Mouse (Mus musculus) ovary, adult 10 weeks (tissue): Measurements from ENCODE around the gene Slc12a4. TPM values are rescaled to one million over a fixed set of nuclear protein-coding genes. Genes with fewer than 3 reads are reported as not detected.

Experiments used
- polyA plus RNA-seq: library from polyadenylated mRNA; stranded (reverse); fragments of 350-450 nt; fragmentation: Illumina TruSeq; extraction: RNeasy Lipid Tissue Mini Kit (QIAGEN cat#74804); gene quantifications from one replicate; pipeline ENCODE4 v1.2.3, GENCODE M21; 2014

Gene Slc12a4
- 3.5 TPM for polyA plus RNA-seq

DNA sequence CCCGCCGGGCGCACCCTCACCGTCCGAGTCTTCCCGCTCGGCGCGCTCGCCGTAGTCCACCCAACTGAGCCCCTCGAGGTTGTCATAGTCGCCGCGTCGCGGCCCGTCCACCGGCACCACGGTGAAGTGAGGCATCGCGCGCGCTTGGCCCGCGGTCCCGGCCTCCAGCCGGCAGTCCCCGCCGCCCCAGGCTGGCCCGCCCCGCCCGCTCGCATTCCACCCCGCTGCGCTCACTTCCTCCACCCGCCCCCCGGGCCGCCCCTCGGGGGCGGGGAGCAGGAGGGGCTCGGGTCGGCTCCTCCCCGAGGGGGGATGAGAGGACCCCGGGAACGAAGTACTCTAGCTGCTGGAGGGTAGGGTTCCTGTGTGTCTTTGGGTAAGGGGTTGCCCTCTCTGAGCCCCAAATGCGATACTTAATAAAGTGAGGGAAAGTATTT, at the start of gene Slc12a4:
Gene Slc12a4 (minus strand): TSS at position 193 of the 437 bp plus-strand sequence.

DNA sequence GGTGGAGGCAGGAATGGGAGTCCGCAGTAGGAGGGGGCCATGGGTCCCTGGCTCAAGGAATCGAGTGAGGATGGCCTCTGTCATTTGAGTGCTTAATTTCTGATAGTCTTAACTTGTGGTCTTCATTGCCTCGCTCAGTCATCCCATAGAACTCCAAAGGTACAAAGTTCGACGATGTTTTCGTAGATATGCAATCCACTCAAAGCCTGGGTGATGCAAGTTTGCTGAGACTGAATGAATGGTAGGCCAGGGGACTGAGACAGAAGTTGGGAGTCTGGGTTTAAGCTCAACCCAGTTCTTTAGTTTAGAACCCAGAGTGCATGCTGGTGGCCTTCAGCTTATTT, 45.7 kb upstream of the Slc12a4 start, which contains the start of gene Ddx28:
Gene Ddx28 (minus strand): TSS at position 240 of the 344 bp plus-strand sequence.

DNA sequence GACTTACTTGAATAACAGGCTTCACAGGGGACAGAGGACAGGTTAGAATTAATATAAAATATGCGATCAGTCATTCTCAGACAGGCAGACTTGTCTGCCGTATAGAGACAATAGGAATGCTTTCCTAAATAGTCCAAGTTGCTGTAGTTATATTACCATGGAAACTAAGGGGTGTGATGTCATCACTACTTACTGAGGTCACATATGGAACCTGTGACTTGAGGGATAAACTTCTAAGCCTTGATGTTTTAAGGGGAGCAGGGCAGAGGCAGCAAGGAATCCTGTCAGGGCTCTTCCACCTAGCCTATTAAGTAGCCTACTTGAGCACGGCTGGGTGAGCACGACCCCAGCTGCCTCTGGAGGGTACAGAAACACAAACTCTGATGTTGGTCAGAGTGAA, 40.0 kb upstream of the Slc12a4 start, which contains the start of gene Dpep2nb:
Gene Dpep2nb (minus strand): TSS at position 101 of the 400 bp plus-strand sequence.

DNA sequence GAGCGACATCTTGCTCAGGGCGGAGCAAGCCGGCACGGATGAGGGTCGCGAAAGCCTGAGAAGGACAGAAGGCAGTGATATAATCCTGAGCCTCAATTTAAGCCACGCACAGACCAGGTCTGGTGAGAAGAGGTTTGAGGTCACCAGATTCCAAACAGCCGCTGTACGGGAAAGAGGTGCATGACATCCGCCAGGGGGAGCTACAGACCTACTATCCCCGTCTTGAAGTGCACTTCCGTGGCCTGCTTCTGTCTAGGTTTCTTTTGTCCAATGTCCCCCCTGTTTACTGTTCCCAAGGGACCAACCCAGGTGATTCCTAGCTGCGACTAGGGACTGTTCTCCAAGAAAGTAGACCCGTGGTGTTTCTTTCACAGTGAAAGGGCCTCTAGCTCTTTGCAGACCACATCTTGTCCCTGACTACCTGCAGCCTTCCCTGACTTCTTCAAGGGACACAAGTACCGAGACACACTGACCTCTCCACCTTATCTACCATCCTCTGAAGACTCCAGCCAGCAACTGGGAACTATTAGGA, 25.0 kb upstream of the Slc12a4 start, which contains the start of gene Dus2:
Gene Dus2 (plus strand): TSS at position 482 of the 532 bp plus-strand sequence.

DNA sequence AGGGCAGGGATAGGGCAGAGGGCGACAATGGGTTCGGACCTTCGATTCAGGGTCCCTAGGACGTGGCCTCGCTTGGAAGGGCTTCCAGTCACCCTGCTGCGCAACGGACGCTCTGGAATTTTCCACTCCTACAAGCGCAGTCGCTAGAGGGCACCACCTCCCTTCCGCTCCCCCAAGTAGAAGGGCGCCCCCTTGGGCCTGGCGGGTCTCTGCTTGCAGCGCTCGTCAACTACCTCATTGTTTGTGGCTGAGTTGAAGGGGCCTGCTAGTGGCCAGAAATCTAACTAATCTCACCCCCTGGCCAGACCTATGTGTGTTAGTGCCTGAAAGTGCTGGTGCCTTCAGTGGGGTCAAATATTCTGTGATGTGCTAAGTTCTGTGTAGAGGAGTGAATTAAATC, 13.4 kb upstream of the Slc12a4 start, which contains the start of gene Dpep3:
Gene Dpep3 (minus strand): TSS at position 105 of the 400 bp plus-strand sequence.

DNA sequence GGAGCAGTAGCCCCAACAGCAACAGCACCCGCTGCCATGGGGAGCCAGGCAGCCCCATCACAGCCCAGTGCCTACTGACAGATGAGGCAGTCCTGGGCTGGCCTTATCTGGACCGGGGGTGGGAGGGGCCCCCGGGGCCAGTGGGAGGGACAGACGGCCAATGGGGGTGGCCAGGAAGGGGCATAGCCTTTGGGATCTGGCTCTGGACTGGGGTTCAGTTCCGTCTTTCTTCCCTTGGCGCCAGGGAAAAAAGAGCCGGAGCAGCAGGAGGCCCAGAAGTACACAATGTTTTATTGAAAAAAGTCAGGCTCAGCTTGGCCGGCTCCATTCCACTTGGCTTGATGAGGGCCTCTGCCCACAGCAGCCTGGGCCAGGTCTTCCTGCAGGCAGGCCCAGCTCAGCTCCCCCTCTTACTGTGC, 22.6 kb downstream of the Slc12a4 start, which contains the start of gene Lcat:
Gene Lcat (minus strand): TSS at position 62 of the 419 bp plus-strand sequence.

DNA sequence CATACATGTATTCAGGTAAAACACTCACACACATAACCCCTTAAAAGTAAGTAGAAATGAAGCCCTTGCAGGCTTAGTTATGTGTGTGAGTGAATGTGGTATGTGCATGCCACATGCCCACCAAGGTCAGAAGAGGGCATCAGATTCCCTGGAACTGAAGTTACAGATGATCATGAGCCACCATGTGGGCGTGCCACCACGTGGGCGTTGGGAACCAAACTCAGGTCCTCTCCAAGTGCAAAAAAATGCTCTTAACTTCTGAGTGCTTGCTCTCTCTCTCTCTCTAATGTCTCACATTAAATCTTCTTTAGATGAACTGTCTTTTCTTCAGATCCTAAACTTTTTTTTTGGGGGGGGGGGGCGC, 27.6 kb downstream of the Slc12a4 start, which contains the start of gene Psmb10:
Gene Psmb10 (minus strand): TSS at position 139 of the 364 bp plus-strand sequence.

DNA sequence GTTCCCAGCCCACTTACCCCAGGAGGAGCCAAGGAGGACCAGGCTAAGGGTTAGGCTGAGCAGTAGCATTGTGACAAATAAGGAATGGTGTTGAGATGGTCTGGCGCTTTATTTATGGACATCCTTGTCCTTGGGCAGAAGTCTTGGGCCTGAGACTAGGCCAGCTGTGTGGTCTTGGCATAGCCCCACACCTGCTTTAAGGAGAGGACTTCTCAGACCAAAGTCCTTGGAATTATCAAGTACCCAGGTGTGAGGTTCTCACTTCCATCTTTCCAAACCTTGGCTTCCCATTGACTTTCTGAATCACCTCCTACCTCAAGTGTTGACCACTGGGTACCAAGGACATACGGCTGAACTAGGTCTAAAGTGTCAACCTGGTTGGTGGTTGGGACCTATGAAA, 32.1 kb downstream of the Slc12a4 start, which contains the start of gene Ctrl:
Gene Ctrl (minus strand): TSS at position 101 of the 400 bp plus-strand sequence.

DNA sequence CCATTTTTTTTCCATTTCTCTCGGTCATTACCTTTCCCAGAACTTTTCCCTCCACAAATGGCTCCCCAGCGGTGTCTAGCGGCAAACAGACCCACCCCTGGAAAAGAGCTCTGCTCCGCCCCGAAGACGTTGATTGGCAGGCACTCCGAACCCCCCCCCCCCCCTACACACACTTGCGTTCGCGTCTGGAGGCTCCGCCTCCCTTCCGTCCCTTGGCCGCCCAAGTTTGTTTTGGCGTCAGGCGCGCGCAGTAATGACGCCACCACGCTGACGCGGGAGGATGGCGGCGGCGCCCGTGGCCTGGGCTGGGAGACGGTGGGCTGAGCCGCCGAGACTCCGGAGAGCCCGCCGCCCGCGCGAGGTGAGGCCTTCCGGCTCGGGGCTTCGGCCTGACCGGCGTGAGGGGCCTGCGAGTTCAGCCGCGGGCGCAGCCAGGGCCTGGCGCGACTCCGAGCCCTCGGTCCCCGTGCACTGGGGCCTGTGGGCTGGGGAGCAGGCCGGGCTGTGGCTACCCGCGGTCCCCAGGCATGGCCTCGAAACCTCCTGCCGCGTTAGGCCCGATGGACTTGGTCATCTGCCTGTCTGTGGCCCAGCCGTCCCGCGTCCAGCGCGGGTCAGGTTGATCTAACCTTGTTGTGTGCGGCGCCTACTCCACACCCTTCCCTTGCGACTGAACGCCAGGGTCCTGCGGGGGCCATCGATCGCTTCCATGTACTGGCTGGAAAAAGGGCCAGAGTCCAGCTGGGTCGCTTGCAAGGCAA, 65.5 kb downstream of the Slc12a4 start, which contains the start of gene Pskh1:
Gene Pskh1 (plus strand): TSS at position 262 of the 761 bp plus-strand sequence.

Other genes with a start within 250 kb of the Slc12a4 start
- gene Gfod2, start 207.4 kb downstream of the Slc12a4 start, polyA plus RNA-seq: 0.48 TPM
- gene Ranbp10, start 138.7 kb downstream of the Slc12a4 start, polyA plus RNA-seq: 4.8 TPM
- gene Tsnaxip1, start 138.4 kb downstream of the Slc12a4 start, polyA plus RNA-seq: 2.0 TPM
- gene Cenpt, start 112.8 kb downstream of the Slc12a4 start, polyA plus RNA-seq: 0.68 TPM
- 15.2 TPM for gene Thap11, start 111.0 kb downstream of the Slc12a4 start, polyA plus RNA-seq
- 94.3 TPM for gene Nutf2, start 105.5 kb downstream of the Slc12a4 start, polyA plus RNA-seq
- 2.3 TPM for gene Edc4, start 85.2 kb downstream of the Slc12a4 start, polyA plus RNA-seq
- not detected for gene Nrn1l, start 72.5 kb downstream of the Slc12a4 start, polyA plus RNA-seq
- 4.3 TPM for gene Pskh1, start 65.7 kb downstream of the Slc12a4 start, polyA plus RNA-seq
- gene Ctrl, start 32.2 kb downstream of the Slc12a4 start, polyA plus RNA-seq: not detected
- 0.94 TPM for gene Psmb10, start 27.7 kb downstream of the Slc12a4 start, polyA plus RNA-seq
- gene Lcat, start 22.7 kb downstream of the Slc12a4 start, polyA plus RNA-seq: not detected
- gene Dpep3, start 13.3 kb upstream of the Slc12a4 start, polyA plus RNA-seq: not detected
- 2.2 TPM for gene Dus2, start 25.2 kb upstream of the Slc12a4 start, polyA plus RNA-seq
- gene Dpep2nb, start 39.9 kb upstream of the Slc12a4 start, polyA plus RNA-seq: not detected
- 5.1 TPM for gene Ddx28, start 45.8 kb upstream of the Slc12a4 start, polyA plus RNA-seq
- gene Nfatc3, start 92.7 kb upstream of the Slc12a4 start, polyA plus RNA-seq: 138 TPM
- gene Esrp2, start 170.9 kb upstream of the Slc12a4 start, polyA plus RNA-seq: 0.94 TPM
- gene Pla2g15, start 184.3 kb upstream of the Slc12a4 start, polyA plus RNA-seq: 13.9 TPM
- gene Slc7a6, start 202.8 kb upstream of the Slc12a4 start, polyA plus RNA-seq: 33.8 TPM
- 34.2 TPM for gene Slc7a6os, start 244.8 kb upstream of the Slc12a4 start, polyA plus RNA-seq
- gene Prmt7, start 244.8 kb upstream of the Slc12a4 start, polyA plus RNA-seq: 10.6 TPM